Mouse (Mus musculus) layer of hippocampus, postnatal 36 days (tissue): ENCODE data around the gene Clmp. TPM values are rescaled to one million over a fixed set of nuclear protein-coding genes. Genes with fewer than 3 reads are reported as not detected.

Experiments used
- DNase-seq, 2 experiments: peaks; one replicate each; pipeline ENCODE4 v3.0.0; 2022
- total RNA-seq, 2 experiments: library from RNA; stranded (reverse); gene quantifications; 2 replicates each; pipeline ENCODE4 v1.2.3; 2021

Gene Clmp
- 10 to 100 TPM; 24.6 to 33.8 TPM for total RNA-seq

GRCm38 (mm10) chr9:40685801-40686420 lies at the start of gene Clmp:
Gene Clmp (plus strand): TSS chr9:40685962.
- no peak for DNase-seq

DNA sequence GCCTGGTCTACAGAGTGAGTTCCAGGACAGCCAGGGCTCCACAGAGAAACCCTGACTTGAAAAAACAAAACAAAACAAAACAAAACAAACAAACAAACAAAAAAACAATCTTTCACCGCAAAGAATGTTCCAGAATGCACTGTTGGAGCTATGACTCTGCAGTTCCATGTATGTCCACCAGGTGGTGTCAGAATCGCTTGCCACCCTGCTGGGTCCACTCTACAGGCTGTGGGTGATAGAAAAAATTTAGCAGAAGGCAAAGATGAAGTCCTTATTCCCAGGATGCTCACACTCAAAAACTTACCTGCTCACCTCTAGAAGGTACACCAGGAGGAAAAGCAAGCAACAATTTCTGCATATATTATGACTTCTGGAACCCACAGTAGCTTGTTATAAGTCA lies 49.7 kb upstream of the Clmp start:
- DNase-seq, result peak in 1 of 2 experiments; percentile 47

- no peak for DNase-seq
Measured at GRCm38 (mm10) chr9:40637705-40638393, 47.9 kb upstream of the Clmp start.

GRCm38 (mm10) chr9:40638394-40639049 lies 47.2 kb upstream of the Clmp start:
- DNase-seq, result peak in 1 of 2 experiments; percentile 43

GRCm38 (mm10) chr9:40639536-40640187 lies 46.1 kb upstream of the Clmp start:
- DNase-seq, result no peak

DNA sequence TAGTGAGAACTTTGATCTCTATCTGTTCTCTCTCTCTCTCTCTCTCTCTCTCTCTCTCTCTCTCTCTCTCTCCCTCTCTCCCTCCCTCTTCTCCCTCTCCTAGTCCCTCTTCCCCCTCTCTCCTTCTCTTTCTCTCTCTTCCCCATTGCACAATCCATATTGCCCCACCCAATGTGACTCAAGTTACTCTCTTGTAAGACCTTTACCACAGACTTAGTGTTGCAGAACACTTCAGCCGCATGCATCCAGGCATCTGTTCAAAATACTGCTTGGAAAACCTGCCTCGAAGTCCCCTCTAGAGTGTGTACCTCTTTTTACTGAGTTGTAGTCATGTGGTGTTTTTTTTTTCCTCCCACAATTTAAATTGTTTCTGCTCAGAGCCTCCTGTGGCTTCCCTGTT lies 44.4 kb upstream of the Clmp start:
- DNase-seq, result no peak

- DNase-seq, result no peak
Measured at GRCm38 (mm10) chr9:40642470-40643220, 43.1 kb upstream of the Clmp start.

DNA sequence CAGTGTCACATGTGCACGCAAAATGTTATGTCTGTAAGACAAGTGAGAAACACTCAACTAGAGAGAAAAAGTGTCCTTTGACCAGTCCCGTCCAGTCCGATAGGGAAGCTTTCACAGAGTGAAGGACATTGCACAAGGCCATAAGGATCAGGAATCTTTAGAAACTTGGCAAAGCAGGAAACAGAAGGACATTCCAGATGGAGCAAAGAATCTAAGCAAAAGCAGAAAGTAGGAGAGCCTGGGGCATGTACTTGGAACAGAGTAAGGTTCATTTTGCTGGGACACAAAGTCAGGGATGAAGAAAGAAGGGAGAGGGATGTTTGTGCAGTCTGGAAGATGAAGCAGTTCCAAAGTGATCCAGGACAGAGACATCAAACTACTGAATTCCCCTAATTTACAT lies 36.3 kb upstream of the Clmp start:
- DNase-seq, result no peak

DNA sequence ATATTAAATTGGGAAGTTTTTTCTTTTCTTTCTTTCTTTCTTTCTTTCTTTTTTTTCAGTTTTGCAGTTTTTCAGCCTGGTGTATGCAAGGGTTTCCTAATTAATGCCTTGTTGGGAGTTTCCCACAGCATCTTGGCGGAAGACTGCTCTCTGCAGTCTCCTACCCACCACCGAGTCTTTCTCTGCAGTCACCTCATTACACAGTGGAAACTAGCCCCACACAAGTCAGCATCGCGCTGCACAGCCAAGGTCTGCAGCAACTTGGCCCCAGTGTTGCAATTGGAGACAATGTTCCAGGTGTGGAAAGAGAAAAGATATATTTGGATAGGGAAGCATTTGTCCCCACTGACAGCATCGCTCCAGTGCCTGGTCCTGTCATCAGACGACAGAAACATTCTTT lies 35.8 kb upstream of the Clmp start:
- no peak for DNase-seq

GRCm38 (mm10) chr9:40651239-40651859 lies 34.4 kb upstream of the Clmp start:
- no peak for DNase-seq

DNA sequence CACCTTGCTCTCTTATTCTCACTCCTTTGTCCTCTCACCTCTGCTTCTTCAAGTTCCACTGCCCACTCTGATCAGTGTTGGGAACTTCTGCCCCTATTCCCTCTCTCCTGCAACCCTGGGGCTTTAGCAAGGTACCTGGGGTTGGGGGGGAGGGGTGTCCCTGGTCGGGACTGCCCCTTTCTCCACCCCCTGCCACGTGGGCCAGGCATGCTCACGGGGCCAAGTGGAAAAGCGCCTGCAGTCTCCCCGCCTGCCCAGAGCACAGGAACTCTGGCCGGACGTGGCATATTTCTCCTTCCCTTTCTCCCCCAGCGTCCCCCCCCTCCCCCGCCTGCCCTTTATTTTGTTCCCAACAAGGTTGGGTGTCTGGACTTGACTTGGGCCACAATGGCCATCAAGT lies 33.0 kb upstream of the Clmp start:
- DNase-seq, result no peak

DNA sequence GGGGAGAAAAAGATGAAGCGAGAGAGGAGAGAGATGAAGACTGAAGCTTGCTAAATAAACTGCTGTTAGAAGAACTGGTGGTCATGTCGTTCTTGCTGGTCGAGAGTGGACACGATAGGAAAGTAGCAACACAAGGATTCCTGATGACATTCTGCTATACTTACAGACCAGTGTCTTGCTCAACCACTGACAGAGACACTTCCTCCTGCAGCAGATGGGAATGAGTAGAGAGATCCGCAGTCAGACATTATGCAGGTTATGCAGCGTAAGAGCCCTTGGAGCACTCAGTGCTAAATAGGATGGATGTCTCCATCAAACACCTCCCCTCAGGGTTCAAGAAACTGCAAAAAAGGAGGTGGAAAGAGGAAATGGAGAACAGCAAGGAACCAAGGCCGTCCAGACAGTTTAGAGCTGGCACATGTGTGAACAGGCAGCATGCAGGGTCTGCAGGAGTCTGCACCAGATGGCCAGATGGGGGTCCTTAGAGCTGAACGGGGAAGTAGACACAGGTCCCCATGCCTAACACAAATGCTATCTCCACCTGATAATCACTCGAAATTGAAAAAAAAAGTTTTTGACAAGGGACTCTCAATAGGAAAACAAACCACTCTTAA lies 19.5 kb upstream of the Clmp start:
- DNase-seq, result no peak

- DNase-seq, result no peak
Measured at GRCm38 (mm10) chr9:40670313-40670712, 15.4 kb upstream of the Clmp start, which contains the start of gene Gm21915. Gene Gm21915 (plus strand): TSS chr9:40670613.

GRCm38 (mm10) chr9:40671323-40671930 lies 14.3 kb upstream of the Clmp start:
- no peak for DNase-seq

- no peak for DNase-seq
Measured at GRCm38 (mm10) chr9:40675203-40675958, 10.4 kb upstream of the Clmp start.

GRCm38 (mm10) chr9:40678653-40679052 lies 7.1 kb upstream of the Clmp start:
- DNase-seq, result no peak

DNA sequence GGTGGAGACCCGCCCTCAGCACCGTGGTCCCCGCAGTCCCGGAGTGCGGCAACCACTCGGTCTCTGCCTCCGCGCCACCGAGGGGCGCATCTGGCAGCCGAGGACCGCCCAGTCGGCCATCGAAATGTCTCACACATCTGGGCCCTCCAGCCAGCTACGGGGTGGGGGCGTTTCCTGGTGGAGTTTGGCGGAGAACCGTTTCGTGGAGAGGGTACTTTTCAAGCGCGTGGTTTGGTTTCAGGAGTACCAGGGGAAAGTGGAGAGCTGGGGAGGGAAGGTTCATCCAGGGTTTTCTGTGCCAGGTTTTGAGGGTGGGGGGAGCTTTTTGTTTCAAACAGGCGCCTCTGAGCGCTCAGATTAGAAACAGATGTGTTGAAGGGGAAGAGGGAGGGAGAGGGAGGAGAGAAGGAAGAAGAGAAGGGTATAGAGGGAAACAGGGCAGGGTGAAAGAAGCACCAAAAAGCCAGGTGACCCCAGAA lies 698 bp downstream of the Clmp start:
- peak in 1 of 2 experiments; percentile 41 for DNase-seq

DNA sequence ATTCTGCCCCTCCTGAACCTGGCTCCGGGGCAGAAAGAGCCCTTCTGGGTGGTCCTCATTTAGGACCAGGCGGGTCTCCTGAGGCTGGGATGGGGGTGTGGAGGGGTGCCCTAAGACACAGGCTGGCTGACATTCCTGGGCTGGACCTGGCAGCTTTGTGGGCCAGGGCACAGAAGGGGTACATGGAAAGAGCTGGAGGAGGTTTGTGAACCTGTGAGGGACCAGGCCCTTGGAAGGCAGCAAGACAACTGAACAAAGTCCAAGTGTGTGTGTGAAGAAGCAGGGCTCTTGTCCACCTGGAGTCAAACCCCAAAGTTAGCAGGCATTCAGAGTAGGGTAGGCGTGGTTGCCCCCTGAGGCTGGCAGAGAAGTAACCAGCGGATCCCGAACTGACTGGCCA lies 1.3 kb downstream of the Clmp start:
- DNase-seq, result no peak

GRCm38 (mm10) chr9:40687553-40687952 lies 1.8 kb downstream of the Clmp start:
- DNase-seq, result no peak

GRCm38 (mm10) chr9:40690511-40690910 lies 4.7 kb downstream of the Clmp start:
- DNase-seq, result no peak
